Mouse (Mus musculus) cerebellum, adult 18-20 months (tissue): ENCODE data around the gene Dedd2.

Source experiments
- DNase-seq, 2 experiments: peaks; one replicate each; pipeline ENCODE4 v3.0.0; 2021

The Dedd2 gene

DNA sequence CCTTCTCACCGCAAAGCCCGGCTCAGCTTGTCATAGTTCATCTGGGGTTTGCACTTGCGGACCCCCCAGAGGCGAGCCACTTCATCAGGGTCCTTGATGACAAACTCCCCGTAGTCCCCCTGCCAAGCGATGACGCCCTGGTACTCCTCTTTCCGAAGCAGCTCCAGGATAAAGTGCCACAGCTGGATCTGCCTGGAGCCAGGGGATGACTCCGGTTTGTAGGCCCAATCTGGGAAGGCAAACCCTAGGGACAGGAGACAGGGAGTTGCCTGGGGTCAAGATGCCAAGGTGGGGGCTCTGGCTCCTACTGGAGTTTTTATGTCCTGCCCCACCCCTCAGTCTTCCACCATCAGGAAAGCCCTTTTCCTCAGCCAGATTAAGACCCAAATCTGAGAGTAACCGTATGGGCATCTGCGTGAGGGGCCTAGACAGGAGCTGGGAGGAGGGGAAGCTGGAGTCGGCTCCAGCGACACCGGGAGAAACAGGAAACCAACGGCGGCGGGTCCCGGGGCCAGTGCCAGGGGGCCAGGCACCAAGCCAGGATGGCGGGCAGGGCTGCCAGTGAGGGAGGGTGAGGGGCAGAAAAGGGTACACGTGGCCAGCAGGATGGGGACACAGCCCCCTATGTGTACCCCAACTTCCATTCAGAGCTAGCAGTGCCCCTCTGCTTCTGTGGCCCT lies 25.8 kb upstream of the Dedd2 start:
- DNase-seq, result peak in 1 of 2 experiments; percentile 54

DNA sequence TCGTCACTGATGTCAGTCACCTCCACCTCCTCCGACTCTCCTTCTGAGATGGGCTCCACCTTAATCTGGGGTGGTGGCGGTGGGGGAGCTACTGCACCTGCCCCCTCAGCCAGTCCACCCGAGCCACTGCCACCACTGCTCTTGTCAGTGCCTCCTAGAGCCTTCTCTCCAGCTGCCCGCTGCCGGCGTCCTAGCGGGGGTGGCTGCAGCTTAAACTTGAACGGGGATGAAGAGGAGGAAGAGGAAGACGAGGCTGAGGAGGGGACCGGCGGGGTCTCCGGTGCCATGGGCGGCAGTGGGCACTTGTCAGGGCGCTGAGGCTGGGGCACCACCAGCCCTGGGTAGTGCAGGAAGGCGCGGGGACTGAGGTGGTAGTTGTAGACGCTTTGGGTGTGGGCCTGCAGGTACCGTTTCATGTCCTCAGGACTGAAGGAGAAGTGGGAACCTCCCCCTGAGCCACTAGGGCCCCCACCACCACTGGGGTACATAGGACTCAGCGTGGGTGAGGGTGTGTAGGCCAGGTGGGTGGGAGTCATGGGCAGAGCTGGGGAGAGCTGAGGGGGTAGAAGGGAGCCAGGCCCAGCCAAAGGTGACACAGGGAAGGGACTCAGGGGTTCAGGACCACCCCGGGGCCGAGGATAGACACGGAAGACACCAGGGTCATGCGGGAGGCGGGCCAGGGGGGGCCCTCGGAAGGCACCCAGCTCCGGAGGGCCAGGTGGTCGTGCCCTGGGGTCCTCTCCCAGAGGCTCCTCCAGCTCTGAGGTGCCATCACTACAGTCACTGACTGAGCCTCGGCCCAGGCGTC lies 24.4 kb upstream of the Dedd2 start:
- DNase-seq, result no peak

DNA sequence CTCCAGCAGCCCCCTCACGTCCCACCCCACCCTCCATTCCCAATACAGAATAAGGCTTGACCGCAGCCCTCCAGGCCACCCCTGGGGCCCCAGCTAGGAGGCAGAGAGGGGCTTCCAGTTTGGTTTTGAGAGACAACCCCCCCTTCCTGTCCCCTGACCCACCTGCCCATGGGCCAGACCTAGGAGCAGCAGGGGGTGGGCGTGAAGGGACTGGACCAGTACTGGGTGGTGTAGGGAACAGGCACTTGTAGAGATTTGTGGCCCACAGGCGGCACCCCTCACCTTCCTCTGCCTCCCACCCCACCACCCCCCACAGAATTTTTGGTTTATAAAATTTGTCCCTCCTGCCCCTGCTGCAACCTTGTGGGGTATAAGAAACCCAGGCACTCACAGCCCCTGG lies 22.9 kb upstream of the Dedd2 start:
- no peak for DNase-seq

DNA sequence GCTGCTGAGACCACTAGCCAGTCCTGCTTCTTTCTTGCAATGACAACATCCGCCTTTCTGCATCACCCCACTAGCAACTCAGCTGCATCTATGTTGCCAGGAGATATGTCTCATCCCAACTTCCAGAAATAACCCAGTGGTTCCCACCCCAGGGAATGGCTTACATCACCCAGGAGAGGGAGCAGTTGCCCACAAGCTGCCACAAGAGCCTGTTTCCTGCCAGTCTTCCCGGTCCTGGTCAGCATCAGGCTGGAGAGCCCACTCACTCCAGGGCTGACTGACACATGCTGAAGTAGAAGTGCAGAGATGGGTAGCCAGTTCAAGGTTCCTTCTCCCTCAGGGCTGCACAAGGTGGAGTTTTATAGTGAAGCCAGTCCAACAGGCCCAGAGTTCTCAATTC lies 20.6 kb upstream of the Dedd2 start:
- peak; percentile 53 to 54 for DNase-seq

DNA sequence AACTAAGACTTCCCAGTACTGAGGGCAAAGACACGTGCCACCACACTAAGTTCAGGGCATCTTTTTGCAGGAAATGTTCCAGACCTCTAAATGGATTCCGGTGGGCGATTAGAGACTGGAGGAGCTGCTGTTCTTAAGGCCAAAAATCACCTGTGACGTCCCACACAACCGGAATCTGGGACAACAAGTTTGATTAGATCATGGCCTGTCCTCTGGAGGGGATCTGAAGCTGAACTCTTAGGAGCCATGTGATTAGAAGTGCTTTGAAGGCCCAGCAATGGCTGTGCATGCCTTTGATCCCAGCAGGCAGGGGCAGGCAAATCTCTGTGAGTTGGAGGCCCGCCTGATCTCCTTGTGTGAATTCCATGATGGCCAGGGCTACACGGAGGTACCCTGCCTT lies 20.2 kb upstream of the Dedd2 start:
- no peak for DNase-seq

DNA sequence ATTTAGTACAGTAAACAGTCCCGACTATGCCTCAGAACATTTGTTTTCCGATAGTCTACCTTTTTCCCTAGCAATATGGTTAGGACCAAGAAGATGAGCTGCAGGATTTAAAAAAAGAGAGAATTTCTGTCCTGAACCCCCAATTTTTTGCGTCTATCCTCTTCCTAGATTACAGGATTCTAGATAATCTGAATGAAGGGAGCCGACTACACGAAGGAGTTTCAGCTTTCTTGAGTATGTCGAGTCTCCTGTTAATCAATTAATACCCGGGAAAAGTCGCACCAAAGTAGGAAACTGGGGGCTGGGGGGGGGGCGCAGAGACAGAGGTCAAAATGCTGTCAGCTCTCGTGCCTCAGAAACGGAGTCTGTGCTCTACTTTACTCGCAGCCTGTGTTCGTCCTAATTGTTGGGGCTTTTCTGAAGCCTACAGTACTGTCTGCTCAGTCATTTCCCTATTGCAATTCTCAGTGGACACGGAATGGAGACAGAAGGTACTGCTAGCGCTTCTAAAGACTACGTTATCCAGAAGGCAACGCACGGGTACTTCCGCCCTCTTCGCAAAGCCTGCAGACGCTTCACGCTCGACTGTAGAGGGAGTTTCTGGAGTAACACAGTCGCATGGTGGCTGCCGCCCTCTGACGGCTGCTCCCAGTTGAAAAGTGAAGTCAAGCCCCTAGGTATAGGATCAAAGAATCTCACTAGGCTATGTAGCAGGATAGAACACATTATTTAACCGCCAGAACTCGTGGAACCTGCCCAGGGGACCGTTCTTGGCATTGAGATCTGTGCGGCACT lies 18.6 kb upstream of the Dedd2 start:
- peak; percentile 84 to 93 for DNase-seq

DNA sequence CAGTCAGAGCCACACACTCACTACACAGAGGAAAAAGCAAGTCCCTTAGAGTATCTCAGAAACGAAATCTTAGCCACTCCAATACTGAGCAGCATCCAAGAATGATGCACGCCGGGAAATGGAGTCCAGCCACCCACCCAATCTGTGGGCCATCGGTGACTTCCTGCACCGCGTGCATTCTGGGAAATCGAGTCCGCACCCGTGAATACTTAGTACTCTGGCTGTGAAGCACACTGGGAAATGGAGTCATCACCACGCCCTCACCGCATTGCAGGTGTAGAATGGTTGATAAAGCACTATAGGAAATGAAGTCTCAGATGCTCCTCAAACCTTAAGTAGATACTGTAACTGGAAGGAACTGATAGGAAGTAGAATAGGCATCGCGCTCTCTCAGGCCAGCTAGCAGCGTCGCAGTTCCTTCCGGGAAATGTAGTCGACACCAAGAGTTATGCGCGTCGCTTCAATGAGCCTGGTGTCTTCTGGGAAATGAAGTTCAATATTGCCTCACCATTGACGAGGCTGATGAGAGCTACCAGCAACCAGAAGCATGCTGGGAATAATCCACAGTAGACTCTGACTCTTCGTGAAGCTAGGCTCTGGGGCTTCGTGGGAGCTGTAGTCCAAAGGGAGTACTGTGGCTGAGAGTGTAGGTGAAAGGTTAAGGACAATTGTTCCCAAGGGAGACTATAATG lies 17.7 kb upstream of the Dedd2 start:
- DNase-seq, result peak; percentile 94 to 98

DNA sequence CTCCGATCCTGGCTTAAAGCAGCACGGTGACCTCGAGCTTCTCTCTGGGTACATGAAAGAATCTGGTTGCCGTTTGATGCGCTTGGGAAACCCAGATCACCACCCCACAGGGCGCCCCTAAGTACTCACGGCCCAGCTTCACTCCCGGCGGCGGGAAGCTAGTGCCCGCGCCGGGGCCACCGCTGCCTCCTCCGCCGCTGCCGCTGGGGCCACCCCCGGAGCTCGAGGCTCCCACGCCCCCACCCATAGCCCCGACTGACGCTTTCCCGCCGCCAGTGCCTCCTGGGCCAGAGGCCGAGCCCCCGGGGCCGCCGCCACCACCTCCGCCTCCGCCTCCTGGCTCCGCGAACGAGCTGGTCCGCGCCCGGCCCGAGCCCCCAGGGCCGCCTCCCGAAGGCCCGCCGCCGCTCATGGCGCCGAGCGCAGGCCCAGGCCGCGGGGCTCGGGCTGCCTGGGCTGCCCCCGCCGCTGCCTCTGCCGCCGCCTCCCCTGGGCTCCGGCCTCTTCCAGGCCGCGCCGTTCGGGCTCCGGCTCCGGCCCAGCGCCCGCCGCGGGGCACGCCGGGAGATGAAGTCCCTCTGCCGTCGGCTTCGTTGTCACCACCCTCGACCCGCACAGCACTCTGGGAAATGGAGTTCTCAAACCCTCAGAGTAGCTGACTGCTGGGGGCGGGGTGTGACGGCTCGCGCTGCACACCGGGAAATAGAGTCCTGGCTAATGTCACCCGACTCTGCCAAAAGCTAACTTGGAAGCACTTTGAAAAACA lies 17.0 kb upstream of the Dedd2 start, which contains the start of gene Gsk3a:
Gsk3a (minus strand) TSS at position 603 of the 766 bp plus-strand sequence.
- DNase-seq, result peak; percentile 98 to 100

DNA sequence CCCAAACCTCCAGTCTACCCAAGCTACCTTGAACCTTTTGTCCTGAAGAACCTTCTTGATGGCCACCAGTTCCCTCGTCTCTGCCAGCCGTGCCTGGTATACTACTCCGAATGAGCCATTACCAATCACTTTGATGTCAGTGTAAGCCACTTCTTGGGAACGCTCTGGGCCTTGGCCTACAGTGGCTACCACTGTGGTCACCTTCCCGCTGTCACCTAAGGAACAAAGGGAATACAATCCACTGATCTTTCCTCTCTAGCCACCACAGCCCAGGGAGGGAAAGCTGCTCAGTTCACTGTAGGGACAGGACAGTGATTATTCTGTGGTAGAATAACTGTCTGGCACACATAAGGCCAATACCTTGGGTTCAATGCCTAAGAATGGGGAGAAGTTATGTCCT lies 15.1 kb upstream of the Dedd2 start:
- DNase-seq, result peak in 1 of 2 experiments; percentile 4

DNA sequence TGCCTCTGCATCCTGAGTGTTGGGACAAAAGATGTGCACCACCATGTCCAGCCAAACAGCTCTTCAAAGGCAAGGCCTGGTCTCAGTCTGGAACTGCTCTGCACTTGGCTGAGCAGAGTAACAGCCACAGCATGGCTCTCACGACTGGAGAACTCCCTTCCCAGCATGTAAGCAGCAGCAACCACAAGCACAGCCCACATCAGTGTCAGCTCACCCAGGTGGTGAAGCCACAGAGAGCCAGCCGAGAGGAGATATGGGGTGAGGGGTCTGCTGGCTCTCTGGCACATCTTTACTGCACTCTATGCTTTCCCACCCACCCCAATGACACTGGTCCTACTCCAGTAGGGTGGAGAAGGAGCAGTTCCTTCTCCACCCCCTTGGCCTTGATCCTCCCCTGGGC lies 12.6 kb upstream of the Dedd2 start:
- DNase-seq, result no peak

DNA sequence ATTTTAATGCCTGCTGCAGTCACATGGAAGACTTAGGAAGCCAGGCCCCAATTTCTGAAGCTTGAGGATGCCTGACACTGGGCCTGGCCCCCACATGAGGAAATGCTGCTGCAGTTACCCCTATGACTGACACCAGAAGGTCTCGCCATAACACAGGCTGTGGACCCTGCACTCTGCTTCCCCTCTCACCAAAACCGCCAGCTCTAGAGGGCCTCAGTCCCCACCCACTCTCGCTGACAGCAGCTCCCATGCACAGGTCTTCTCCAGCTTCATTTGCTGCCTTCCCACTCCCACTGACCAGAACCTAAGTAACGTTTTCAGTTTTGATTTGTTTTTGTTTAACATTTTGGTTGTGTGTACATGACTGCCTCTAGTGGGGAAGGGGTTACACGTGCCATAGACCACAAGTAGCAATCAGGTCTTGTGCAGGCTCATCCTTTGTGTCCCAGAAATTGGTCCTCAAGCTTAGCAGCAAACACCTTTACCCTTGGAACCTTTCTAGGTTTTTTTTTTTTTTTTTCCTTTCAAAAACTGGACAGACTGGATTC lies 11.8 kb upstream of the Dedd2 start:
- no peak for DNase-seq

DNA sequence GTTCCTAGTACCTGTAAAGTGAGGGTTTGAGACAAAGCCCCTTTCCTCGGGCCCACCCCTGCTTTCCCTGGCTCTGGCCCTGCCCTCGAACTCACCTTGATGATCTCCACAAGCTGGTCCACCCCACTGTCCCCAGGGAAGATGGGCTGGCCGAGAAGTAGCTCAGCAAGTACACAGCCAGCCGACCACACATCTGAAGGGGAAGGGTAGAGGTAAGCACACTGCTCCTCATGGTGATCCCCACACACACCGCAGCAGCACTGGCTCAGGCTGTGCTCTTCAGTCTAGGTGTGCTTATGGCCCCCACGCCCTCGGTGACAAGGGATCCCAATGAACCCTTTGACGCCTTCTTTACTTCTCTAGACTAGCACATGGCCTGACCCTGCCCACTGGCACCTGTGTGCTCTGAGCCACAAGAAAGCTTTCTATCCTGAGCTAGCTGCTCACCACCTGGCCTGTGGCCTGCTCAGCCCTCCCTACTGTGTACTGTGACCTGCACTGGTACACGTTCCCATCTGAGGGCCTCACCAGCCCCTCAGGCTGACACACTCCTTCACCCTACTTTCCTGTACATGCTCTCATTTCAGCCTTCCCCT lies 10.4 kb upstream of the Dedd2 start:
- no peak for DNase-seq

DNA sequence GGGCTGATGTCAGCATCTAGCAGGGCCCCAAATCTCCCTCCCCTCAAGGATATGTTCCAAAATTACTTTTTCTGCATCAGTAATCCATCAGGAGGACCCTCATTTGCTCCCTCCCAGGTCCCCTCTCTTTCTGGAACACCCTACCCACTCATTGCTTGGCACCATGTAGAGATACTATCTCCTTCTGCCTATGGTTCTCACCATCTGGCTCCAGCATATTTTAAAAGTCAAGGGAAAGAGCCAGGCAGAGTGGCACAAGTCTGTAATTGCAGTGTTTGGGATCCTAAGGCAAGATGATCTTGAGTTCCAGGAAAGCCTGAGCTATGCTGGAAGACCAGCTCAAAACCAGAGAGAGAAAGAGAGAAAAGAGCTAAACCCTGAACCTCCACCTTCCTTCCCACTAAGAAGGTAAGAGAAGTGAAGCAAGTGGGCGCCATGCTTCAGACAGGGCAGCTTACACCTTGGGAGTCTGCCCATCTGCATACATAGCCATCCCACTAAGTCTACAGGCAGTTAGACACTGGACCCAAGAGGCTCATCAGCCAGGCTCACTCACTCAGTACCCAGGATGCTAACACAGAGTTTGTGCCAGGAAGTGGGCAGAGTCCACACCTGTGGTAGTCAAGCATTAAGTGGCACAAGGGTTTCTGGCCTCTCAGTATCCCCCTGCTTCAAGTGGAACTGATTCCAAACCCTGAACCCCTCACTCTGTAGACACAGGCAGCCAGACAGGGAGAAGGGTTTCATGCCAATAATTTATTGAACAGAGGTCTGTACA lies 7.3 kb upstream of the Dedd2 start:
- DNase-seq, result no peak

DNA sequence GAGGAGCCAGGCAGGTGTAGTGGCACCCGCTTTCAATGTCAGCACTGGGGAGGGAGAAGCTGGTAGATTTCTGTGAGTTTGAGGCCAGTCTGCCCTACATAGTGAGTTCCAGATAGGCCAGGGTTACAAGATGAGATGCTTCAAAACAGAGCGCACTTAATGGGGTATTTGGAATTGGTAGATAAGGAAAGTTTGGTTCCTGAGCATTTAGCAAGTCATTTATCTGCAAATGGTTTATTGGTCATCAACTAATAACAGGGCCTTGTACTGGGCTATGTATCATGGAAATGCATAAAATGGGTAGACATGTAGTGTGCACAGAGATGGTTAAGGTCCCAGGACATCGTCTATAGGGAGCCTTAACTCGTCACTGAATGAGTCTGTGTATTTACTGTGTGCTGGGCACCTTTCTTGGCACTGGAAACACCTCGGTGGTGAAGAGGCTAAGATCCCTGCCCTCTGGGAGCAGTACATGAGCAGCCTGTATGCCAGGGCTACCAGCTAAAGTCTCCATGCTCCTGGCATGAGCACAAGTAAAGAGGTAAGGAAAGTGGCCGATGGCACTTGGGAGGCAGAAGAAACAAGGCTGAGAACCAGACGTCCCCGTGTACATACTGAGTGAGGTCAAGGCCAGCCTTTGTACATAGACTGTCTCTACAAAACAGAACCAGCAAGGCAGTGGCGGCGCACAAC lies 2.0 kb upstream of the Dedd2 start:
- DNase-seq, result no peak

DNA sequence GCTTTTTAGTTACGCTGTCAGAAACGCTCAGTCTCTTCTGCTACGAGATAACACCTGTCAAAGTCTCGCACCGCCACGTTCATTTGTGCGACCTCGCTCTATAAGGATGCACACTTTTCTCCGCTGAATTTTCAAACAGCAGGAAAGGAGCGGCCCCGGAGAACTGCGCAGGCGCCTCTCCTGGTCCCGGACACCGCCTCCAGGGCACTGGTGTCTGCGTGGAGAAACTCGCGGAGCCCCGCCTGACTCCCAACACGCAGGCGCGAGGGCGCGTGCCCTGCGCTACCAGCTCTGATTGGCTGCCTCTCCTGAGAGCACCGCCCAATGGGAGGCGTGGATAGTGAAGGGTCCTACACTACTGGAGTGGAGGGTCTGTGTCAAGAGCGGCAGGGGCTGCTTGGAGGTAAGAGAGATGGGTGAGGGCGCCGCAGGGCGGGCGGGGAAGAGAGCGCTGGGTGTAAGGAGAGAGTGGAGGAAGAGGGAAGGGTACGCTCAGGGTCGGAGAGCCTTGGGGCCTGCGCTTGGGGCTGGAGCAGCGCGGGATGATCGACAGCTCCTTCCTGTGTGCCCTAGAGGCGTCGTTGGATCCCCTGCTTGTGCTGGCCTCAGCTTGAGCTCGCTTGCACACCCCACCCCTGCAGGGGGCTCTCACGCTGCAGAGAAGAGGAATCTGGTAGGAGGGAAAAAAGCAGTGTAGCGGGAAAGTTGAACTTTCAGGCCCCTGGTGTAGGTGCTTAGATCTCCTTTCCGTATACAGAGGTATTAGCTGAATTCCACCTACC lies 878 bp upstream of the Dedd2 start, which contains the start of gene Zfp526:
Zfp526 (plus strand) TSS at position 324 of the 782 bp plus-strand sequence.
- DNase-seq, result peak; percentile 97 to 99

DNA sequence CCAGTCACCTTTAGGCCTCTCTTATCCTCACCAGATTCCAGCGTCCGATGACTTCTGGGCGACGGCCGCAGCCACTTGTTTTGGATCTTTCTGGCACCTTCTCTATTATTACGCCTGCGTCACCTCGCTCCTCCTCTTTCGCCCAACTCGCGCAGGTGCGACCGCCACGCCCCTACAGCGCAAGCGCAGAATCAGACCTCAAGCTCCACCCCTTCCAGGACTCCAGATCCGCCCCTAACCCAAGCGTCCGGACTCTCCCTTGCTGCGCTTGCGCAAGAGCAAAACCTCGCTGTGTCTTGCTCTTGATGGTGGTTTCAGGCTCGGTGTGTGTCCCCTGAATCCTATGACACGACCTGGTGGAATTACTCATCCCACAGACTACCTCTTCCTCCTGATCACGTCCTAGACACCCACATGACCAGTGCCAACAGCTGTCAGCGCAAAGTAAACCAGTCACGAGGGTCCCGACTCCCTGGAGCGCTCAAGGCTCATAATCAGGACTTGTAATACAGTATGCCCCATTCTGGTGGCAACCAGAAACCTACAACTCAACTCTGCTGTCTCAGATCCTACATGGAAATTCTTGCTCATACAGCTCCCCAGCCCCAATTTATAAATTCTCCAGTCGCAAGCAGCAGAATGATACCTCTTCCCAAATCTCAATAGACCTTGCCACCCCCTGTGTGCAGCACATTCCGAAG lies 509 bp downstream of the Dedd2 start:
- DNase-seq, result peak; percentile 96 to 98

DNA sequence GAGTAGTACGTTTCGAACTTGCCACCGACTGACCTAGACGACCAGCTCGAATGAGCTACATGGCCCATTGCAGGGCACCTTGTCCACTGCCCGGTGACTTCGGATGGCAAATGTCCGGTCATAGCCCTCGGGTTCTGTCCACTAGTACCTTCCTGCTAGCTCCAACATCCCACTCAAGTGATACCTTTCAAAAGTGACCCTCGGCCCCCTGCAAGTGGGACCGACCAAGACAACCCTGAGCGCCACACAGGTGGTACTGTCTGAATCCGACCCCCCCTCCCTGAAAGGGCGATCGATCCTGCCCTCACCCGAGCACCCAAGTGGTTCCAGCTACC lies 1.0 kb downstream of the Dedd2 start:
- DNase-seq, result no peak

DNA sequence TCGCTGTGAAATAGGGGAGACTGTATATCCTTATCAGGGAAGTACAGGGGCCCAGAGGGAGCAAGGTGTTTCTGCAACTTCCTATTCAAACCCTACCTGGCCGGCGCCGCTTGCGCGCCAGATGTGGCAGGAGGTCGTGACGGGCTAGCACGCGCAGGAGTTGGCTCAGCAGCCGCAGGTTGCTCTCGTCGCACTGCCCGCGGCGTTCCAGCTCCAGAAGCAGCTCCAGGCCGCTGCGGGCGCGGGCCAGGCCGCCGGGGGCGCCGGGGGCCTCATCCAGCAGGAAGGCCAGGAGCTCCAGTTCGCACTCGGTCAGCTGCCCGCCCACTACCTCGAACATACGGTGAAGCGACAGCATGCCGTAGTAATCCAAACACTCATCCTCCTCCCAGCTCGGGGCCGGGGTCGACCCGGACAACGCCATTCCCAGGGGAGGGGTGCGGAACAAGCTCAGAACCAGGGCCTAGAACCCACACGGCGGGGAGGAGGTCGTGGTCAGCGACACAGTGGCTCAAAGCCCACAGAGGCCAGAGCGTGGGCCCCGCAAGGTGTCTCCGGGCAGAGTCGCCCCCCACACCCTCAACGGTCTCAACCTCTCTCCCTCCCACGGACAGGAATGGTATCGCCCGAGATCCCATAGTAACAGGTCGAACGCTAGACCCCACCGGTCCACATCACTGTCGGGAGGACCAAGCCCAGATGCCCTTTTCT lies 1.6 kb downstream of the Dedd2 start:
- peak; percentile 53 to 57 for DNase-seq
